Mouse (Mus musculus) A20 (cell line): ENCODE measurements at regions not wholly inside any gene's neighbourhood (a gene's known extent, or its start where the extent isn't known, plus 50 kb on each side); places are given as distances from the start of the nearest gene placed in this dataset.

Experiments
- DNase-seq: peaks from one replicate; pipeline ENCODE4 v3.0.0-alpha.2; 2011; ENCODE audit warnings: low read depth, low spot score

- peak; percentile 54 for DNase-seq
Measured at GRCm38 (mm10) chr2:172773176-172773575, 166.9 kb downstream of the Bmp7 start.

- peak; percentile 43 for DNase-seq
Measured at GRCm38 (mm10) chr2:172776485-172776884, 163.6 kb downstream of the Bmp7 start.

- peak; percentile 14 for DNase-seq
Measured at GRCm38 (mm10) chr2:172777774-172778173, 162.3 kb downstream of the Bmp7 start.

GRCm38 (mm10) chr2:172779096-172779495 lies 161.0 kb downstream of the Bmp7 start:
- no peak for DNase-seq

GRCm38 (mm10) chr2:172782686-172783085 lies 157.4 kb downstream of the Bmp7 start:
- DNase-seq = no peak

GRCm38 (mm10) chr2:172786297-172786696 lies 153.8 kb downstream of the Bmp7 start:
- DNase-seq = no peak

- no peak for DNase-seq
Measured at GRCm38 (mm10) chr2:172787203-172787944, 152.7 kb downstream of the Bmp7 start.

GRCm38 (mm10) chr2:172789260-172789659 lies 150.9 kb downstream of the Bmp7 start:
- DNase-seq = no peak

GRCm38 (mm10) chr2:172792555-172792954 lies 147.6 kb downstream of the Bmp7 start:
- no peak for DNase-seq

GRCm38 (mm10) chr2:172793991-172794390 lies 146.1 kb downstream of the Bmp7 start:
- DNase-seq = no peak

GRCm38 (mm10) chr2:172794771-172795170 lies 145.3 kb downstream of the Bmp7 start:
- DNase-seq = no peak

GRCm38 (mm10) chr2:172796104-172796503 lies 144.0 kb downstream of the Bmp7 start:
- no peak for DNase-seq

GRCm38 (mm10) chr2:172796955-172797354 lies 143.2 kb downstream of the Bmp7 start:
- no peak for DNase-seq

GRCm38 (mm10) chr2:172799951-172800350 lies 140.2 kb downstream of the Bmp7 start:
- no peak for DNase-seq

GRCm38 (mm10) chr2:172800801-172801200 lies 139.3 kb downstream of the Bmp7 start:
- DNase-seq = no peak

- no peak for DNase-seq
Measured at GRCm38 (mm10) chr2:172801804-172802203, 138.3 kb downstream of the Bmp7 start.

GRCm38 (mm10) chr2:172807446-172807845 lies 132.7 kb downstream of the Bmp7 start:
- DNase-seq = no peak

- DNase-seq = no peak
Measured at GRCm38 (mm10) chr2:172809306-172809705, 130.8 kb downstream of the Bmp7 start.

GRCm38 (mm10) chr2:172813319-172813718 lies 126.8 kb downstream of the Bmp7 start:
- DNase-seq = no peak

GRCm38 (mm10) chr2:172813906-172814305 lies 126.2 kb downstream of the Bmp7 start:
- no peak for DNase-seq

- no peak for DNase-seq
Measured at GRCm38 (mm10) chr2:172815146-172815545, 125.0 kb downstream of the Bmp7 start.

GRCm38 (mm10) chr2:172817058-172817745 lies 122.9 kb downstream of the Bmp7 start:
- DNase-seq = no peak
